Mouse (Mus musculus): Measurements from ENCODE around the gene Prim1. TPM values are rescaled to one million over a fixed set of nuclear protein-coding genes. Genes with fewer than 3 reads are reported as not detected.

Gene Prim1
- total RNA-seq, 1 experiment, result 63.5 TPM

GRCm38 (mm10) chr10:128023496-128023895, 8.5 kb downstream of the Prim1 start:
- Histone ChIP-seq H3K9me3 (ENCODE audit: control insufficient read depth, insufficient read depth, low read depth, low read length) (no peaks in the 10 kb centered on the region), H3K27ac (ENCODE audit: insufficient read depth, low read depth, low read length, poor library complexity, severe bottlenecking) (no peak overlapping the region), H3K4me3 (ENCODE audit: insufficient read depth in 1 of 2, low read depth in 1 of 2, low read length in 2 of 2, poor library complexity in 1 of 2, severe bottlenecking in 1 of 2) (no peak overlapping the region), H3K36me3 (ENCODE audit: control insufficient read depth, insufficient read depth, low read length, poor library complexity, severe bottlenecking) (peaks cover 44% of the 10 kb centered on the region), H3K9ac (ENCODE audit: insufficient read depth, low read depth, low read length, poor library complexity, severe bottlenecking) (no peak overlapping the region), H3K4me1 (ENCODE audit: control insufficient read depth in 2 of 2, insufficient read depth in 2 of 2, low read length in 2 of 2, poor library complexity in 1 of 2) (no peaks in the 10 kb centered on the region)
- TF ChIP-seq ZNF384 (IDR thresholded peaks at IDR 0.05; ENCODE audit: low read depth, low read length) (no peak), ZC3H11A (IDR thresholded peaks at IDR 0.05; ENCODE audit: borderline replicate concordance, low read depth, low read length) (no peak), MAFK (IDR thresholded peaks at IDR 0.05; ENCODE audit: insufficient read depth, low read depth, low read length) (no peak), CHD2 (IDR thresholded peaks at IDR 0.05; ENCODE audit: low read depth, low read length) (no peak), HCFC1 (IDR thresholded peaks at IDR 0.05; ENCODE audit: borderline replicate concordance, insufficient read depth, low read length) (no peak)
- DNase-seq (ENCODE audit: low read depth, low spot score), result no peak
- in situ Hi-C loops (cut with MboI; ENCODE audit: low sequenced_read_pairs in 2 of 2, unreplicated experiment in 2 of 2), result no loop called here

GRCm38 (mm10) chr10:128029931-128030330, 15.0 kb downstream of the Prim1 start:
- no peak overlapping the region for H3K27ac ChIP-seq (ENCODE audit: insufficient read depth, low read depth, low read length, poor library complexity, severe bottlenecking)
- in situ Hi-C loops (cut with MboI; ENCODE audit: low sequenced_read_pairs in 2 of 2, unreplicated experiment in 2 of 2), result no loop called here
- H3K9me3 ChIP-seq (ENCODE audit: control insufficient read depth, insufficient read depth, low read depth, low read length), result no peaks in the 10 kb centered on the region
- H3K4me1 ChIP-seq (ENCODE audit: control insufficient read depth in 2 of 2, insufficient read depth in 2 of 2, low read length in 2 of 2, poor library complexity in 1 of 2), result peaks cover 0 to 4% of the 10 kb centered on the region in 2 experiments; a peak in 1 of 4 replicates
- no peak overlapping the region for H3K4me3 ChIP-seq (ENCODE audit: insufficient read depth in 1 of 2, low read depth in 1 of 2, low read length in 2 of 2, poor library complexity in 1 of 2, severe bottlenecking in 1 of 2)
- H3K36me3 ChIP-seq (ENCODE audit: control insufficient read depth, insufficient read depth, low read length, poor library complexity, severe bottlenecking), result peaks cover 21% of the 10 kb centered on the region
- DNase-seq (ENCODE audit: low read depth, low spot score), result no peak
- TF ChIP-seq MAFK (IDR thresholded peaks at IDR 0.05; ENCODE audit: insufficient read depth, low read depth, low read length), result no peak
- no peak for TF ChIP-seq ZC3H11A (IDR thresholded peaks at IDR 0.05; ENCODE audit: borderline replicate concordance, low read depth, low read length)
- TF ChIP-seq ZNF384 (IDR thresholded peaks at IDR 0.05; ENCODE audit: low read depth, low read length), result no peak
- no peak for TF ChIP-seq CHD2 (IDR thresholded peaks at IDR 0.05; ENCODE audit: low read depth, low read length)
- TF ChIP-seq HCFC1 (IDR thresholded peaks at IDR 0.05; ENCODE audit: borderline replicate concordance, insufficient read depth, low read length), result no peak
- no peak overlapping the region for H3K9ac ChIP-seq (ENCODE audit: insufficient read depth, low read depth, low read length, poor library complexity, severe bottlenecking)

- H3K27ac ChIP-seq (ENCODE audit: insufficient read depth, low read depth, low read length, poor library complexity, severe bottlenecking), result no peak overlapping the region
- no peak overlapping the region for H3K4me3 ChIP-seq (ENCODE audit: insufficient read depth in 1 of 2, low read depth in 1 of 2, low read length in 2 of 2, poor library complexity in 1 of 2, severe bottlenecking in 1 of 2)
- no peaks in the 10 kb centered on the region for H3K9me3 ChIP-seq (ENCODE audit: control insufficient read depth, insufficient read depth, low read depth, low read length)
- DNase-seq (ENCODE audit: low read depth, low spot score), result no peak
- TF ChIP-seq ZNF384 (IDR thresholded peaks at IDR 0.05; ENCODE audit: low read depth, low read length), result no peak
- no peak for TF ChIP-seq MAFK (IDR thresholded peaks at IDR 0.05; ENCODE audit: insufficient read depth, low read depth, low read length)
- no peak for TF ChIP-seq HCFC1 (IDR thresholded peaks at IDR 0.05; ENCODE audit: borderline replicate concordance, insufficient read depth, low read length)
- TF ChIP-seq CHD2 (IDR thresholded peaks at IDR 0.05; ENCODE audit: low read depth, low read length), result no peak
- no peak for TF ChIP-seq ZC3H11A (IDR thresholded peaks at IDR 0.05; ENCODE audit: borderline replicate concordance, low read depth, low read length)
- peaks cover 15% of the 10 kb centered on the region for H3K36me3 ChIP-seq (ENCODE audit: control insufficient read depth, insufficient read depth, low read length, poor library complexity, severe bottlenecking)
- no peak overlapping the region for H3K9ac ChIP-seq (ENCODE audit: insufficient read depth, low read depth, low read length, poor library complexity, severe bottlenecking)
- peaks cover 0 to 4% of the 10 kb centered on the region in 2 experiments; a peak in 1 of 4 replicates for H3K4me1 ChIP-seq (ENCODE audit: control insufficient read depth in 2 of 2, insufficient read depth in 2 of 2, low read length in 2 of 2, poor library complexity in 1 of 2)
- in situ Hi-C loops (cut with MboI; ENCODE audit: low sequenced_read_pairs in 2 of 2, unreplicated experiment in 2 of 2), result no loop called here
Measured at GRCm38 (mm10) chr10:128030860-128031259, 15.9 kb downstream of the Prim1 start.

GRCm38 (mm10) chr10:128036746-128037425, 21.9 kb downstream of the Prim1 start:
- peaks cover 43% of the 10 kb centered on the region for H3K36me3 ChIP-seq (ENCODE audit: control insufficient read depth, insufficient read depth, low read length, poor library complexity, severe bottlenecking)
- peak overlapping the region; percentile 60 for H3K27ac ChIP-seq (ENCODE audit: insufficient read depth, low read depth, low read length, poor library complexity, severe bottlenecking)
- in situ Hi-C loops (cut with MboI; ENCODE audit: low sequenced_read_pairs in 2 of 2, unreplicated experiment in 2 of 2), result no loop called here
- H3K4me3 ChIP-seq (ENCODE audit: insufficient read depth in 1 of 2, low read depth in 1 of 2, low read length in 2 of 2, poor library complexity in 1 of 2, severe bottlenecking in 1 of 2), result peak overlapping the region; percentile 93 to 98
- DNase-seq (ENCODE audit: low read depth, low spot score), result no peak
- H3K4me1 ChIP-seq (ENCODE audit: control insufficient read depth in 2 of 2, insufficient read depth in 2 of 2, low read length in 2 of 2, poor library complexity in 1 of 2), result peaks cover 5 to 20% of the 10 kb centered on the region in 2 experiments; a peak in 3 of 4 replicates
- TF ChIP-seq HCFC1 (IDR thresholded peaks at IDR 0.05; ENCODE audit: borderline replicate concordance, insufficient read depth, low read length), result no peak
- TF ChIP-seq MAFK (IDR thresholded peaks at IDR 0.05; ENCODE audit: insufficient read depth, low read depth, low read length), result peak; percentile 72; the same call in 1 of the 2 replicates
- H3K9me3 ChIP-seq (ENCODE audit: control insufficient read depth, insufficient read depth, low read depth, low read length), result no peaks in the 10 kb centered on the region
- peak overlapping the region; percentile 100 for H3K9ac ChIP-seq (ENCODE audit: insufficient read depth, low read depth, low read length, poor library complexity, severe bottlenecking)

Data from ES-E14 (cell line).